Mouse (Mus musculus) limb, embryonic 12.5 days (tissue): ENCODE data around the gene Hist2h2be. TPM values are rescaled to one million over a fixed set of nuclear protein-coding genes. Genes with fewer than 3 reads are reported as not detected.
"Not testable (repeated sequence)": the region's sequence is repeated elsewhere in the genome, so short reads cannot be mapped to it uniquely, and the experiment has no call there.

Experiments used
- ATAC-seq: fragments of 200-750 bp; cut with Nextera tagmentation; 2 replicates; pipeline ENCODE4 v1.8.0; 2017; ENCODE audit warnings: low read depth, moderate TSS enrichment; ENCODE audit not compliant: insufficient number of reproducible peaks, insufficient read depth, low FRiP score, low TSS enrichment
- H3K27ac ChIP-seq: fragments of 300-500 bp; sonication (generic); 2 replicates; pipeline ENCODE4 v1.5.1; 2016; ENCODE audit warnings: mild to moderate bottlenecking, moderate library complexity
- H3K27me3 ChIP-seq: fragments of 300-500 bp; sonication (generic); 2 replicates; pipeline ENCODE4 v1.6.1; 2016; ENCODE audit warnings: mild to moderate bottlenecking, moderate library complexity
- H3K36me3 ChIP-seq: fragments of 300-500 bp; sonication (generic); 2 replicates; pipeline ENCODE4 v1.6.1; 2016; ENCODE audit warnings: mild to moderate bottlenecking, moderate library complexity
- H3K4me1 ChIP-seq: fragments of 300-500 bp; sonication (generic); replicated peaks from 2 replicates; pipeline ENCODE4 v1.6.1; 2016
- H3K4me2 ChIP-seq: fragments of 300-500 bp; sonication (generic); 2 replicates; pipeline ENCODE4 v1.6.1; 2016; ENCODE audit warnings: mild to moderate bottlenecking, moderate library complexity
- H3K4me3 ChIP-seq: fragments of 300-500 bp; sonication (generic); replicated peaks from 2 replicates; pipeline ENCODE4 v1.5.1; 2016; ENCODE audit warnings: mild to moderate bottlenecking
- H3K9ac ChIP-seq: fragments of 300-500 bp; sonication (generic); replicated peaks from 2 replicates; pipeline ENCODE4 v1.6.1; 2016; ENCODE audit warnings: mild to moderate bottlenecking, moderate library complexity
- H3K9me3 ChIP-seq: fragments of 300-500 bp; sonication (generic); 2 replicates; pipeline ENCODE4 v1.6.1; 2016; ENCODE audit warnings: mild to moderate bottlenecking, moderate library complexity
- WGBS: fragments of 180-500 bp; shearing (Covaris S2); methylation state at CpG from one replicate; pipeline ENCODE4 v1.1.7; 2016; 5-methylcytosine and 5-hydroxymethylcytosine counted together
- polyA plus RNA-seq: library from polyadenylated mRNA; unstranded; fragments of >200 nt; fragmentation: Nextera tagmentation; extraction: Ambion mirVana; gene quantifications from 2 replicates; pipeline ENCODE4 v1.2.1, GENCODE M21; 2016

Gene Hist2h2be
- polyA plus RNA-seq = 9.9 and 10.4 TPM in 2 replicates

DNA sequence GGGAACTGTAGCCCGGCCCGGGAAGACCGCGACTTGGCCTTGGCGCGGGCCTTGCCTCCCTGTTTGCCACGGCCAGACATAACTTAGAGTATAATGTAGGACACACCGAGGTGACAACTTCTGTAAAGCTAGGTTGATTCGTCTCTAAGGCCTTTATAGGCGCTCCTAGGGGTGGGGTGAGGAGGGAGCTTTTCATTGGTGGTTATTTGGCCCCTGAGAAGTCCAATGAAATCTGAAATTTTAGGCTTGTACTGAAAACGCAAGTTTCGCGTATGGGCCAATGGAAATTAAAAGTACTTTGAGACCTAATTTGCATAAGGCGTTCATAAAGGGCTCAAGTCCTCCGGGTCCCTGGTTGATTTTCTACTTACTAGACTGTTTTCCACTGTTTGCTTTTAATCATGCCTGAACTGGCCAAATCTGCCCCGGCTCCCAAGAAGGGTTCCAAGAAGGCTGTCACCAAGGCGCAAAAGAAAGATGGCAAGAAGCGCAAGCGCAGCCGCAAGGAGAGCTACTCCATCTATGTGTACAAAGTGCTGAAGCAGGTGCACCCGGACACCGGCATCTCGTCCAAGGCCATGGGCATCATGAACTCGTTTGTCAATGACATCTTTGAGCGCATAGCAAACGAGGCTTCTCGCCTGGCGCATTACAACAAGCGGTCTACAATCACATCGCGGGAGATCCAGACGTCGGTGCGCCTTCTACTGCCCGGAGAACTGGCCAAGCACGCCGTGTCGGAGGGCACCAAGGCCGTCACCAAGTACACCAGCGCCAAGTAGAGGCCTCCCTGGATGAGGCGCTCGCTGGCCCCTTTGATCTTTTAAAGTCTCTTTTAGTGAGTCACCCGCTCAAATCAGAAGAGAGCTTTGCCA is at the start of gene Hist2h2be, which contains the start of gene Hist2h2ac:
Gene Hist2h2be (plus strand): TSS at position 355 of the 875 bp plus-strand sequence.
Gene Hist2h2ac (minus strand): TSS at position 116 of the 875 bp plus-strand sequence.
- ATAC-seq = peak; percentile 89
- H3K4me2 ChIP-seq = peak within 1 kb of the TSS; percentile 80
- H3K27me3 ChIP-seq = no peaks in the 10 kb centered on the region
- H3K9ac ChIP-seq = peak within 1 kb of the TSS; percentile 87
- H3K36me3 ChIP-seq = no peaks in the 10 kb centered on the region
- WGBS = under 1% methylated on average over 43 of the region's 43 CpGs
- H3K9me3 ChIP-seq = no peaks in the 10 kb centered on the region
- H3K27ac ChIP-seq = peak within 1 kb of the TSS; percentile 99
- H3K4me3 ChIP-seq = peak within 1 kb of the TSS; percentile 59
- peaks cover 36% of the 10 kb centered on the region for H3K4me1 ChIP-seq

DNA sequence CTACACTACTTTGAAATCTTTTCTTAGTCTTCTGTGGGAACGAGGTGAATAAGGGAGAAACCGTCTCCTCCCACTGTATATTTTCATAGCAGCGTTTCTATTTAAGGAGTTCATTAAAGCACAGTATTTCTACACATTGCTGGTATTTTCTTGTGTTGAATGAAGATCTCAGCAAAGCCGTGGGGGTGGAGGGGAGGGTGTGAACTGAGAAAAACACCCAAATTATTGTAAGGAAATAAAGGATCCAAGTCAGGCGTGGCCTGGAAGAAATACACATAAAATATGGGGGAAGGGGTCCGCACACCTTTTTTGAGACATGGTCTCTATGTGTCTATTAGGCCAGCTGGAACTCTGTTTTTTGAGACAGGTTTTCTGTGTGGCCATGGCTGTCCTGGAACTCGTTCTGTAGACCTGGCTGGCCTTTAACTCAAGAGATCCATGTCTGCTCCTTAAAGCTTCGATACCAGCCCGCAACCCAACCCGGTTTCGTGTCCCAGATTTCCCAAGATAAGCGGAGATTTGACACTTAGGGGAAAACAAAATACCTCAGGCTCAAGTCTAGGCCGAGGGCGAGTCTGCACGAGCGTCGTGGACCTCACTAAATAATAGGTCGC is 49.2 kb upstream of the Hist2h2be start:
- Histone ChIP-seq H3K4me1 (peaks cover 33% of the 10 kb centered on the region), H3K4me2 (peak overlapping the region; percentile 82), H3K27ac (peak overlapping the region; percentile 99), H3K36me3 (peaks cover 61% of the 10 kb centered on the region), H3K9me3 (no peaks in the 10 kb centered on the region), H3K27me3 (no peaks in the 10 kb centered on the region), H3K4me3 (peak overlapping the region; percentile 72), H3K9ac (peak overlapping the region; percentile 77)
- no peak for ATAC-seq
- 21% methylated on average over 18 of the region's 18 CpGs for WGBS

DNA sequence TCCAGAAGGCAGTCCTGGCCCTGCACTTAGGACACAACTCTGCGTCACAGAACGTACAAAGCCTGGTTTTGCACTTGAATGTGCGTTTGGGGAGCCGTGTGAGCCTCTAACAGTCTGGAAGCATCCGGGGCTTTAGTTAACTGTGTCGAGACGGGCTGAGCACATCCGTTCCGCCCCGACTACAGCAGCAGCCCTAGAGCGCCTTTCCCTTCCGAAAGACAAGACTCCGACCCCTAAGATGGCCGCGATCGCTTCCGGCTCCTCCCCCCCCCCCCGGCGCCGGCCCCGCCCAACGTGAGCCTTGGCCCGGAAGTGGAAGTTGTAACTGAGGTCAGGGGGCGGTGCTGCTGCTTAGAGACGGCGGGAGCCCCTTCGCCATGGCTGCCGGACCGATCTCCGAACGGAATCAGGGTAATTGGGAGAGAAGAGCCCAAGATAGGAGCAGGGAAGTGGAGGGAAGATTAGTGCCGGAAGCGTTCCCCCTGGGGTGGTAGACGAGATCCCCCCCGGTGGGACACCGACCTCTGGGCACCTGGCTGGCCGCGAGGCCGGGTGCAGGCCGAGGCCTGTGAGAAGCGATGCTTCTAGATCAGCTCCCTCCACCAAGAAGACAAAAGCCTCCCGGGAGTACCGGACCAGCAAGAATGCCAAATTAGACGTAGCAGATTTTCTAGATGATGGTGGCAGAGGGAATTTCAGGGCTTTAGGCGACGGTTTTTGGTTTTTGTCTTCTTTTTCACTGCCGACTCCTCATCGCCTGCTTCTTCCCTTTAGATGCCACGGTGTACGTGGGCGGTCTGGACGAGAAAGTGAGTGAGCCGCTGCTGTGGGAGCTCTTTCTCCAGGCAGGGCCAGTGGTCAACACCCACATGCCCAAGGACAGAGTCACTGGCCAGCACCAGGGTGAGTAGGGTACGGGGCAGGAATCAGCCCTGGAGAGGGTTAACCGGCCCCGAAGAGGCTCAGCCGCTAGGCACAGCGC is 48.4 kb upstream of the Hist2h2be start, which contains the start of gene Sf3b4:
Gene Sf3b4 (plus strand): TSS at position 136 of the 982 bp plus-strand sequence.
- Histone ChIP-seq H3K27ac (peak within 1 kb of the TSS; percentile 99), H3K27me3 (no peaks in the 10 kb centered on the region), H3K36me3 (peaks cover 67% of the 10 kb centered on the region), H3K9me3 (no peaks in the 10 kb centered on the region), H3K9ac (peak within 1 kb of the TSS; percentile 77), H3K4me3 (peak within 1 kb of the TSS; percentile 72), H3K4me2 (peak within 1 kb of the TSS; percentile 82), H3K4me1 (peaks cover 33% of the 10 kb centered on the region)
- peak; percentile 91 for ATAC-seq
- under 1% methylated on average over 58 of the region's 58 CpGs for WGBS

DNA sequence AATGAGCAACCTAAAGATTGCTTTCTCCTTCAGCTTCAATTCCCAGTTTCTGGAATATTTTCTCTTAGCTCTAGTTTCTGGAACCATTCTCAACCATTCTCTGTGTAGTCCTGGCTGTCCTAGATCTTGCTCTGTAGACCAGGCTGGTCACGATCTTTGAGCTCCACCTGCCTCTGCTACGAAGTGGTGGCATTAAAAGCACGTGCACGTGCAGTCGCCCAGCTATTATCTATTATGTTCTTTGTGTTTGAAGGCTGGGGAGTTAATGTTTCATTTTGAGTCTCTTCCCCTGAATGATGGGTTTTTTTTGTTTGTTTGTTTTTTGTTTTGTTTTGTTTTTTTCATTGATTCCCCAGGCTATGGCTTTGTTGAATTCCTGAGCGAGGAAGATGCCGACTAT is 47.7 kb upstream of the Hist2h2be start:
- Histone ChIP-seq H3K4me2 (peak overlapping the region; percentile 82), H3K9ac (peak overlapping the region; percentile 77), H3K36me3 (peaks cover 67% of the 10 kb centered on the region), H3K27me3 (no peaks in the 10 kb centered on the region), H3K4me1 (peaks cover 33% of the 10 kb centered on the region), H3K4me3 (peak overlapping the region; percentile 72), H3K27ac (no peak overlapping the region), H3K9me3 (no peaks in the 10 kb centered on the region)
- ATAC-seq = no peak
- WGBS = 36% methylated on average over 7 of the region's 7 CpGs

DNA sequence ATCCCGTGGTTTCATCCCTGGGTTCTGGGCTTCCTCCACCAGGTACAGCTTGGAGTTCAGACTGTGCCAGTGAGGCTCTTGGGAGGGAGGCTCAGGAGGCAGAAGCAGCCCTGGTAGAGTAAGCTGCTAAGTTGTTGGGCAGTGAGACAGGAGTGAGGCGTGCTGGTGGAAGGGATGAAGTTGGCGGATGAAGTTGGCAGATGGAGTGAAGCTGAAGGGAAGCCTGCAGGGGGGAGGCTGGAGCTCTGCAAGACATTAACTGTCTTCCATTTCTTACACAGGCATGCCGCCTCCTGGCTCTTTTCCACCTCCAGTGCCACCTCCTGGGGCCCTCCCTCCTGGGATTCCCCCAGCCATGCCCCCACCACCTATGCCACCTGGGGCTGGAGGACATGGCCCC is 46.9 kb upstream of the Hist2h2be start:
- not testable (repeated sequence) for H3K9me3 ChIP-seq, H3K9ac ChIP-seq, H3K4me3 ChIP-seq, ATAC-seq, H3K27ac ChIP-seq, H3K27me3 ChIP-seq
- H3K36me3 ChIP-seq = peaks cover 66% of the 10 kb centered on the region
- peak overlapping the region; percentile 82; the same call in 1 of the 2 replicates for H3K4me2 ChIP-seq
- 89% methylated on average over 4 of the region's 4 CpGs for WGBS
- peaks cover 33% of the 10 kb centered on the region for H3K4me1 ChIP-seq

DNA sequence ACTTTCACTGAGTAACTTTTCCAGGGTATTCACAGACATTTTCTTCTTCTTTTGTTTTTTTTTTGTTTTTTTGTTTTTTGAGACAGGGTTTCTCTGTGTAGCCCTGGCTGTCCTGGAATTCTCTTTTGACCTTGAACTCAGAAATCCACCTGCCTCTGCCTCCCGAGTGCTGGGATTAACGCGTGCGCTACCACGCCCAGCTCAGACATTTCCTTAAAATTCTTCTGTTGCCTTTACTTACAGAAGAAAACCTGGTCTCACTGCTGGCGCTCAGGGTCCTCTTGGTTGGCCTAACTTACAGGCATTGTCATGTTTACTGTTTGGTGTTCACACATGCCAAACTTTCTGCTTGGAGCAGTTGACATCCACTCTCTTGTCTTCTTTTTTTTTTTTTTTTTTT is 45.7 kb upstream of the Hist2h2be start:
- H3K4me2 ChIP-seq = no peak overlapping the region
- H3K4me3 ChIP-seq = no peak overlapping the region
- no peaks in the 10 kb centered on the region for H3K9me3 ChIP-seq
- H3K4me1 ChIP-seq = peaks cover 32% of the 10 kb centered on the region
- no peak for ATAC-seq
- WGBS = 91% methylated on average over 6 of the region's 6 CpGs
- H3K9ac ChIP-seq = no peak overlapping the region
- no peaks in the 10 kb centered on the region for H3K27me3 ChIP-seq
- H3K36me3 ChIP-seq = peaks cover 58% of the 10 kb centered on the region
- no peak overlapping the region for H3K27ac ChIP-seq

DNA sequence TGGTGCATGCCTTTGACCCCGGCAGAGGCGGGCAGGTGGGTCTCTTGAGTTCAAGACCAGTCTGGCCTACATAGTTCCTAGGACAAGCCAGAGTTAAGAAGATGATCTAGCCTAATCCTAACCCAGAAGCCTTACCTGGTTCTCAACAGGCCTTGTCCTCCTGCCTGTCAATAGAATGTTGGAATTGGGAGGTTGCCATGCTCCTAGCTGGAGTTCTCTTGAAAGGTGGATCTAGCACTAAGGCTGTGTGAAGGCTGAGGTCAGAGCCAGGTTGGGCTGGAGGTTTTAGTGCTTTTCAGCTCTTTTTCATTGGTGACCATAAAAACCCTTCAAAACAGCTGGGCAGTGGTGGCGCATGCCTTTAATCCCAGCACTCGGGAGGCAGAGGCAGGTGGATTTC is 42.5 kb upstream of the Hist2h2be start:
- H3K9ac ChIP-seq = no peak overlapping the region
- 88% methylated on average over 4 of the region's 4 CpGs for WGBS
- no peak overlapping the region for H3K4me2 ChIP-seq
- H3K36me3 ChIP-seq = peaks cover 55% of the 10 kb centered on the region
- no peaks in the 10 kb centered on the region for H3K9me3 ChIP-seq
- no peak overlapping the region for H3K27ac ChIP-seq
- no peak for ATAC-seq
- no peak overlapping the region for H3K4me3 ChIP-seq
- no peaks in the 10 kb centered on the region for H3K27me3 ChIP-seq
- H3K4me1 ChIP-seq = peaks cover 40% of the 10 kb centered on the region

DNA sequence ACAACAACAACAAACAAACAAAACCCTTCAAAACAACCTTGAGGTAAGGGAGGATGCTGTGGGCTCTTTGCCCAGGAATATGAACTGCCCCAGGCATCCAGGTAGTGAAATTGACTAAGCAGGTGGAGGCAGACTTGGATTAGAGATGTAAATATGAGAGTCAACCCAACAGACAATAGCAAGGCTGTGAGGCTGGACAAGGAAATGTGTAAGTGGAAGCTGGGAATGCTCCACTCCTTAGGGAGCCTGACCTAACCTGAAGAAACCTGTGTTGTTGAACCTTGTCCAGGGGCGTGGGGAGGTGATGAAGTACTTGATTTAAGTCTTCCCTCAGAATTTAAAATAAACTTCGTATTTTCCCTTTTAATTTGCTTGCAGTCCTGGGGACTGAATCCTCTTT is 42.0 kb upstream of the Hist2h2be start:
- peaks cover 51% of the 10 kb centered on the region for H3K36me3 ChIP-seq
- WGBS = 89% methylated on average over 2 of the region's 2 CpGs
- peaks cover 37% of the 10 kb centered on the region for H3K4me1 ChIP-seq
- H3K9ac ChIP-seq = no peak overlapping the region
- no peak overlapping the region for H3K27ac ChIP-seq
- no peak overlapping the region for H3K4me3 ChIP-seq
- H3K4me2 ChIP-seq = no peak overlapping the region
- no peaks in the 10 kb centered on the region for H3K27me3 ChIP-seq
- H3K9me3 ChIP-seq = no peaks in the 10 kb centered on the region
- ATAC-seq = no peak

DNA sequence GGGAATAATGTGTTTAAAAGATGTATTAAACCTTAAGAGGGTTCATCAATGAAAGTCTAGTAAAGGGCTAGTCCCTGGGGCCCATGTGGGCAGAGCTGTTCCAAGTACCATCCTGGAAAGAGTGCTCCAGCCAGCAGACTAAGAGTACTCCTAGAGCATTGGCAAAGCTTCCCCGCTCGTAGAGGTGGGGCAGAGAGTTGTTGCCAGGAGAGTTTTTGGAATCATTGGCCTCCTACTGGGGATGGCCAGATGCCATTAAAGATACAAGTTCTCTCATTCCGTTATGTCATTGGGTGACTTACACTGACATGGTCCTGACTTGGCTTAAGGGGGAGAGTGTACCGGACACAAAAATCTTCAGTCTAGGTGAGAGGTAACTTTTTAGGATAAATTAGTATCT is 41.4 kb upstream of the Hist2h2be start:
- Histone ChIP-seq H3K27me3 (no peaks in the 10 kb centered on the region), H3K27ac (no peak overlapping the region), H3K36me3 (peaks cover 45% of the 10 kb centered on the region), H3K9me3 (no peaks in the 10 kb centered on the region), H3K4me1 (peaks cover 30% of the 10 kb centered on the region), H3K4me2 (no peak overlapping the region), H3K4me3 (no peak overlapping the region), H3K9ac (no peak overlapping the region)
- ATAC-seq = no peak
- WGBS = 65% methylated on average over 4 of the region's 4 CpGs

DNA sequence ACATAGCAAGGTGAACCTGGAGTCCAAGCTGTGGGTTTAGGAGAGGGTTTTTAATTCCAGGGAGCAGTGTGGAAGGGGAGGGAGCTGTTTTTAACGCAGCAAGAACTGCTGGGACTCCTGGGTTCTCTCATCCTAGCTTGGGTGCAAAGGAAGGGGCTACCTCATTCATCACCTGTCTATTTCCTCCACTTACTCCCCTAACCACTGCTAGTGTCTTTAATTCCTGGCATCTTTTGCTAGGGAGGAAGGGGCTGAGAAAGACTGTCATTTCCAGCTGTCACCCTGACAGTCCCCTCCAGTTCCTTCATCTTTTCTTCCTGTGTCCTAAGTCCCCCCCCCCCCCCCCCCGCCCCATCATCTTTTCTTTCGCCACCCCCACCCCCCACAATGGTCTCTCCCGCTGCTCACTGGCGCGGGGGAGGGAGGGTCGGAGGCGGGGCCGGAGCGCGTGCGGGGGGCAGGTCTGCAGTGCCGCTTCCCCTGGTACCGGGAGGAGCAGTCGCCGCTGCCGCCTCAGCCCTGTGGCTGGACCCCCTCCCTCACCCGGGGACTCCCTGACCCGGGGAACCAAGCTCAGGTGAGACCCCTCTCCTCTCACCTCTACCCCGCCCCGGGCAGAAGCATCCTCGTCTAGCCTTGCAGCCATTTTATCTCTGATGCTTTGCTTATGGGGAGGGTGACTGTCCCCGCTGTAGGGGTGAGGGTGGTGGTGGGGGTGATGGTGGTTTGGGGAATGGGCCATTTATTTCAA is 40.0 kb upstream of the Hist2h2be start, which contains the start of gene Sv2a:
Gene Sv2a (plus strand): TSS at position 425 of the 751 bp plus-strand sequence.
- H3K27ac ChIP-seq = no peak within 1 kb of the TSS
- H3K9ac ChIP-seq = peak within 1 kb of the TSS; percentile 73
- WGBS = 1% methylated on average over 20 of the region's 23 CpGs
- H3K36me3 ChIP-seq = peaks cover 32% of the 10 kb centered on the region
- no peak for ATAC-seq
- H3K4me2 ChIP-seq = peak within 1 kb of the TSS; percentile 84
- peak within 1 kb of the TSS; percentile 60 for H3K4me3 ChIP-seq
- H3K9me3 ChIP-seq = no peaks in the 10 kb centered on the region
- no peaks in the 10 kb centered on the region for H3K27me3 ChIP-seq
- H3K4me1 ChIP-seq = peaks cover 26% of the 10 kb centered on the region
